Mouse (Mus musculus): Measurements from ENCODE around the gene Snrk. TPM values are rescaled to one million over a fixed set of nuclear protein-coding genes. Genes with fewer than 3 reads are reported as not detected.

The Snrk gene
- polyA plus RNA-seq (2012; rRNA removed) = 51.4 and 62.6 TPM in 2 replicates

DNA sequence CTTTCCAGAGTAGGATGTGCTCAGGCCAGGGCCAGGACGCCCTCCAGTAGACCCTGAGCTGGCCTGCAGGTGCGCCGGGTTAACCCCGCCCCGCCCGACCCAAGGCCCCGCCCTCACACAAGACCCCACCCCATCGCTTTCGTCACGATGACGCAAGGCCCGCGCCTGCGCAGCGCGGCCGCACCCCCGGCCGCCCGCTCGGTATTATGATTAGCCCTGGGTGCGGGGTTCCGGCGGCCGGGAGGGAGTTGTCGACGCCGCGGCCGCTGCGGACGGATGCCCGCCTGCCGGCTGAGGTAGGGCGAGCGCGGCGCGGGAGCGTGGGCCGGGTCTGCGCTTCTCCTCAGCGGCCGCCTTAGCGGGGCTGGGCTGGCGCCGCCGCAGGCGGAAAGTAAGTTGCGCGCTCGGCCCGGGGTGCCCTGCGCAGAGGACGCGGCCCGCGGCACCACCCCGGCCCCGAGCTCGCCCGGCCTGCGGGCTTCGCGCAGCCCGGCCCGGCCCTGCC, at the start of gene Snrk:
Snrk (plus strand) TSS at position 155 of the 505 bp plus-strand sequence.

Other genes with a start within 250 kb of the Snrk start
- 1.8 and 2.2 TPM in 2 replicates for gene Ackr2, start 218.9 kb upstream of the Snrk start, polyA plus RNA-seq (2012; rRNA removed)
- 0.07 and 0.08 TPM in 2 replicates for gene Cyp8b1, start 201.0 kb upstream of the Snrk start, polyA plus RNA-seq (2012; rRNA removed)
- 1.3 and 1.5 TPM in 2 replicates for gene Fam198a, start 166.3 kb upstream of the Snrk start, polyA plus RNA-seq (2012; rRNA removed)
- 28.0 and 33.6 TPM in 2 replicates for gene Pomgnt2, start 120.2 kb upstream of the Snrk start, polyA plus RNA-seq (2012; rRNA removed)
- gene Ano10, start 177.2 kb downstream of the Snrk start, polyA plus RNA-seq (2012; rRNA removed) = 98.6 and 114 TPM in 2 replicates
- 14.2 and 14.8 TPM in 2 replicates for gene Abhd5, start 234.3 kb downstream of the Snrk start, polyA plus RNA-seq (2012; rRNA removed)